Mouse (Mus musculus) ZHBTc4 (cell line): ENCODE measurements around the gene Parp16.
"Not testable (repeated sequence)": the region's sequence is repeated elsewhere in the genome, so short reads cannot be mapped to it uniquely, and the experiment has no call there.

Experiments
- DNase-seq: peaks from one replicate; pipeline ENCODE4 v3.0.0-alpha.2; 2011; ENCODE audit warnings: low read depth, low spot score

The Parp16 gene

DNA sequence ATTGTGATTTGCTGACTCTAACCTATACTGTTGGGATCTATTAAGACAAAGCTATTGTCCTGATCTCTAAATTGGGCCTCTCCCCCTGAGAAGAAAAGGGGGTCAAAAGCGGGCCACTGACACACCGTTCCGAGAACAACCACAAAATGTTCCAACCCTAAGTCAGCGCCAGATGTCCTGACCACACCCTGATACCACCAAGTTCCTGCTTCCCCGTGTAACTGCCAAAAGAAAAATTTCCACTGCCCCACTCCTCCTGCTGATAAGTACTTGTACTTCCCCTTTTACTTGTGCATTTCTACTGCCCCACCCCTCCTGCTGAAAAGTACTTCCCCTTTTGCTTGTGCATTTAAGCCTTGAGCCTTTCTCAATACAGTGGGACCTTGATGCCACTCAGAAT is 93.1 kb downstream of the Parp16 start:
- DNase-seq: not testable (repeated sequence)
